Mouse (Mus musculus) heart, embryonic 16.5 days (tissue): ENCODE measurements at regions not wholly inside any gene's neighbourhood (a gene's known extent, or its start where the extent isn't known, plus 50 kb on each side); places are given as distances from the start of the nearest gene placed in this dataset.
A peak's percentile ranks its signal among the peaks of the same experiment; 100 is the strongest.

Experiments used
- ATAC-seq: fragments of 200-750 bp; cut with Nextera tagmentation; replicated peaks from 2 replicates; pipeline ENCODE4 v1.8.0; 2017; ENCODE audit warnings: moderate number of reproducible peaks; ENCODE audit not compliant: insufficient read depth, low FRiP score; ENCODE audit errors: extremely low read depth
- H3K27ac ChIP-seq: fragments of 300-500 bp; sonication (generic); 2 replicates; pipeline ENCODE4 v1.5.1; 2014; ENCODE audit warnings: mild to moderate bottlenecking, low read length, control low read depth, moderate library complexity
- H3K27me3 ChIP-seq: fragments of 300-500 bp; sonication (generic); 2 replicates; pipeline ENCODE4 v1.6.1; 2014; ENCODE audit warnings: low read length, mixed read lengths; ENCODE audit not compliant: control insufficient read depth, insufficient read depth
- H3K36me3 ChIP-seq: fragments of 300-500 bp; sonication (generic); 2 replicates; pipeline ENCODE4 v1.6.1; 2014; ENCODE audit not compliant: control insufficient read depth, insufficient read depth
- H3K4me1 ChIP-seq: fragments of 300-500 bp; sonication (generic); 2 replicates; pipeline ENCODE4 v1.6.1; 2014; ENCODE audit warnings: low read length, mixed read lengths; ENCODE audit not compliant: control insufficient read depth, insufficient read depth
- H3K4me2 ChIP-seq: fragments of 300-500 bp; sonication (generic); 2 replicates; pipeline ENCODE4 v1.6.1; 2014; ENCODE audit warnings: low read depth, mild to moderate bottlenecking, control low read depth, low read length
- H3K4me3 ChIP-seq: fragments of 300-500 bp; sonication (generic); 2 replicates; pipeline ENCODE4 v1.5.1; 2014; ENCODE audit warnings: mild to moderate bottlenecking, control low read depth, low read length
- H3K9ac ChIP-seq: fragments of 300-500 bp; sonication (generic); 2 replicates; pipeline ENCODE4 v1.6.1; 2014; ENCODE audit warnings: low read length, control low read depth
- H3K9me3 ChIP-seq: fragments of 300-500 bp; sonication (generic); replicated peaks from 2 replicates; pipeline ENCODE4 v1.6.1; 2016; ENCODE audit warnings: low read length; ENCODE audit not compliant: control insufficient read depth
- WGBS: fragments of 180-500 bp; shearing (Covaris S2); extraction: QIAGEN DNeasy Blood & Tissue Kit; methylation state at CpG from one replicate; pipeline ENCODE4 v1.1.7; 2014; 5-methylcytosine and 5-hydroxymethylcytosine counted together

- Histone ChIP-seq H3K9me3 (no peaks in the 10 kb centered on the region), H3K4me3 (no peak overlapping the region), H3K27me3 (no peaks in the 10 kb centered on the region), H3K4me2 (no peak overlapping the region), H3K36me3 (no peaks in the 10 kb centered on the region), H3K4me1 (peaks cover 2% of the 10 kb centered on the region; the same call in 1 of the 2 replicates), H3K27ac (no peak overlapping the region), H3K9ac (no peak overlapping the region)
- 74% methylated on average over 9 of the region's 9 CpGs for WGBS
- no peak for ATAC-seq
Measured at GRCm38 (mm10) chr5:74121861-74122630, 53.8 kb upstream of the Usp46 start.

- peak overlapping the region; percentile 60 for H3K9ac ChIP-seq
- no peaks in the 10 kb centered on the region for H3K27me3 ChIP-seq
- peak; percentile 93 for ATAC-seq
- H3K4me3 ChIP-seq: peak overlapping the region; percentile 38
- WGBS: 54% methylated on average over 32 of the region's 32 CpGs
- peaks cover 2% of the 10 kb centered on the region; the same call in 1 of the 2 replicates for H3K4me1 ChIP-seq
- no peaks in the 10 kb centered on the region for H3K36me3 ChIP-seq
- H3K27ac ChIP-seq: peak overlapping the region; percentile 53
- peak overlapping the region; percentile 50 for H3K4me2 ChIP-seq
- H3K9me3 ChIP-seq: no peaks in the 10 kb centered on the region
Measured at GRCm38 (mm10) chr5:74126015-74126896, 58.0 kb upstream of the Usp46 start.

GRCm38 (mm10) chr5:74127518-74127917 lies 59.3 kb upstream of the Usp46 start:
- Histone ChIP-seq H3K4me1 (no peaks in the 10 kb centered on the region), H3K36me3 (no peaks in the 10 kb centered on the region), H3K9me3 (no peaks in the 10 kb centered on the region), H3K27me3 (no peaks in the 10 kb centered on the region), H3K27ac (no peak overlapping the region), H3K4me3 (no peak overlapping the region), H3K9ac (no peak overlapping the region), H3K4me2 (no peak overlapping the region)
- no peak for ATAC-seq
- WGBS: 85% methylated on average over 6 of the region's 6 CpGs

GRCm38 (mm10) chr5:74129636-74130035 lies 61.4 kb upstream of the Usp46 start:
- H3K9ac ChIP-seq: no peak overlapping the region
- no peak overlapping the region for H3K4me2 ChIP-seq
- no peaks in the 10 kb centered on the region for H3K4me1 ChIP-seq
- H3K4me3 ChIP-seq: no peak overlapping the region
- ATAC-seq: no peak
- no peaks in the 10 kb centered on the region for H3K9me3 ChIP-seq
- no peaks in the 10 kb centered on the region for H3K27me3 ChIP-seq
- no peaks in the 10 kb centered on the region for H3K36me3 ChIP-seq
- H3K27ac ChIP-seq: no peak overlapping the region

- Histone ChIP-seq H3K27me3 (no peaks in the 10 kb centered on the region), H3K9me3 (no peaks in the 10 kb centered on the region), H3K9ac (no peak overlapping the region), H3K36me3 (no peaks in the 10 kb centered on the region), H3K4me2 (no peak overlapping the region), H3K4me3 (no peak overlapping the region), H3K4me1 (peaks cover 5% of the 10 kb centered on the region), H3K27ac (no peak overlapping the region)
- ATAC-seq: no peak
- WGBS: 66% methylated on average over 8 of the region's 8 CpGs
Measured at GRCm38 (mm10) chr5:74132671-74133070, 62.4 kb upstream of the Rasl11b start.

GRCm38 (mm10) chr5:74136377-74136776 lies 58.7 kb upstream of the Rasl11b start:
- H3K36me3 ChIP-seq: no peaks in the 10 kb centered on the region
- H3K9me3 ChIP-seq: no peaks in the 10 kb centered on the region
- no peak overlapping the region for H3K4me3 ChIP-seq
- H3K27ac ChIP-seq: no peak overlapping the region
- H3K9ac ChIP-seq: no peak overlapping the region
- no peak overlapping the region for H3K4me2 ChIP-seq
- WGBS: 45% methylated on average over 5 of the region's 5 CpGs
- no peak for ATAC-seq
- peaks cover 10% of the 10 kb centered on the region for H3K4me1 ChIP-seq
- no peaks in the 10 kb centered on the region for H3K27me3 ChIP-seq

GRCm38 (mm10) chr5:74136868-74137439 lies 58.1 kb upstream of the Rasl11b start:
- H3K4me1 ChIP-seq: peaks cover 11% of the 10 kb centered on the region
- no peak overlapping the region for H3K4me3 ChIP-seq
- no peaks in the 10 kb centered on the region for H3K36me3 ChIP-seq
- 14% methylated on average over 5 of the region's 5 CpGs for WGBS
- ATAC-seq: 0 out of 2 replicates have a peak, but pooled peaks have one; percentile 35
- no peak overlapping the region for H3K27ac ChIP-seq
- no peak overlapping the region for H3K9ac ChIP-seq
- no peaks in the 10 kb centered on the region for H3K9me3 ChIP-seq
- H3K27me3 ChIP-seq: no peaks in the 10 kb centered on the region
- no peak overlapping the region for H3K4me2 ChIP-seq

GRCm38 (mm10) chr5:74143994-74144393 lies 51.1 kb upstream of the Rasl11b start:
- 75% methylated on average over 4 of the region's 4 CpGs for WGBS
- Histone ChIP-seq H3K4me2 (no peak overlapping the region), H3K9me3 (no peaks in the 10 kb centered on the region), H3K9ac (no peak overlapping the region), H3K4me1 (peaks cover 30% of the 10 kb centered on the region), H3K27ac (peak overlapping the region; percentile 70; the same call in 1 of the 2 replicates), H3K27me3 (no peaks in the 10 kb centered on the region), H3K36me3 (no peaks in the 10 kb centered on the region), H3K4me3 (no peak overlapping the region)
- ATAC-seq: no peak

GRCm38 (mm10) chr5:74144765-74145164 lies 50.3 kb upstream of the Rasl11b start:
- Histone ChIP-seq H3K4me3 (no peak overlapping the region), H3K27ac (peak overlapping the region; percentile 70), H3K9me3 (no peaks in the 10 kb centered on the region), H3K27me3 (no peaks in the 10 kb centered on the region), H3K4me1 (peaks cover 26% of the 10 kb centered on the region), H3K36me3 (no peaks in the 10 kb centered on the region), H3K4me2 (no peak overlapping the region), H3K9ac (no peak overlapping the region)
- ATAC-seq: no peak
- WGBS: 37% methylated on average over 5 of the region's 5 CpGs
